Mouse (Mus musculus) heart, postnatal 0 days (tissue): ENCODE data around the gene Ift22. TPM values are rescaled to one million over a fixed set of nuclear protein-coding genes. Genes with fewer than 3 reads are reported as not detected.

Experiments used
- ATAC-seq: fragments of 200-750 bp; cut with Nextera tagmentation; 2 replicates; pipeline ENCODE4 v1.8.0; 2017; ENCODE audit warnings: low read depth, moderate number of reproducible peaks, moderate library complexity; ENCODE audit not compliant: insufficient read depth
- DNase-seq: peaks from one replicate; pipeline ENCODE4 v3.0.0-alpha.2; 2016; ENCODE audit warnings: low spot score
- H3K27ac ChIP-seq: fragments of 300-500 bp; sonication (generic); 2 replicates; pipeline ENCODE4 v1.5.1; 2014; ENCODE audit warnings: low read depth, mild to moderate bottlenecking
- H3K27me3 ChIP-seq: fragments of 300-500 bp; sonication (generic); 2 replicates; pipeline ENCODE4 v1.6.1; 2014; ENCODE audit warnings: low read length, mixed read lengths; ENCODE audit not compliant: control insufficient read depth, insufficient read depth
- H3K36me3 ChIP-seq: fragments of 300-500 bp; sonication (generic); replicated peaks from 2 replicates; pipeline ENCODE4 v1.6.1; 2014; ENCODE audit warnings: low read length, mixed read lengths; ENCODE audit not compliant: control insufficient read depth, insufficient read depth
- H3K4me1 ChIP-seq: fragments of 300-500 bp; sonication (generic); 2 replicates; pipeline ENCODE4 v1.6.1; 2014; ENCODE audit warnings: antibody characterized with exemption; ENCODE audit not compliant: control insufficient read depth, insufficient read depth
- H3K4me2 ChIP-seq: fragments of 300-500 bp; sonication (generic); 2 replicates; pipeline ENCODE4 v1.6.1; 2014; ENCODE audit warnings: low read depth, mild to moderate bottlenecking, low read length, moderate library complexity
- H3K4me3 ChIP-seq: fragments of 300-500 bp; sonication (generic); 2 replicates; pipeline ENCODE4 v1.5.1; 2014; ENCODE audit warnings: low read depth, low read length
- H3K9ac ChIP-seq: fragments of 300-500 bp; sonication (generic); replicated peaks from 2 replicates; pipeline ENCODE4 v1.6.1; 2014; ENCODE audit warnings: low read depth, low read length, mixed read lengths
- H3K9me3 ChIP-seq: fragments of 300-500 bp; sonication (generic); replicated peaks from 2 replicates; pipeline ENCODE4 v1.6.1; 2016; ENCODE audit warnings: low read length; ENCODE audit not compliant: control insufficient read depth
- CTCF ChIP-seq: IDR thresholded peaks from 2 replicates; pipeline ENCODE4 v1.5.1; 2016; ENCODE audit warnings: antibody characterized with exemption, control low read depth, low read depth
- EP300 ChIP-seq: IDR thresholded peaks from 2 replicates; pipeline ENCODE4 v1.6.1; 2016; ENCODE audit warnings: antibody characterized with exemption, low read depth
- WGBS: fragments of 180-500 bp; shearing (Covaris S2); extraction: QIAGEN DNeasy Blood & Tissue Kit; methylation state at CpG from one replicate; pipeline ENCODE4 v1.1.7; 2014; 5-methylcytosine and 5-hydroxymethylcytosine counted together
- polyA plus RNA-seq: library from polyadenylated mRNA; unstranded; fragments of >200 nt; fragmentation: Nextera tagmentation; extraction: Ambion mirVana; gene quantifications from 2 replicates; pipeline ENCODE4 v1.2.1, GENCODE M21; 2015
- total RNA-seq: library from RNA; depleted of rRNA; stranded (reverse); fragments of >200 nt; gene quantifications from 2 replicates; pipeline ENCODE4 v1.2.3, GENCODE M21; 2014; ENCODE audit warnings: low replicate concordance

Ift22 gene
- total and polyA plus RNA-seq, 2 experiments from 2014 or later, result 18.3 to 23.3 TPM

GRCm38 (mm10) chr5:136881380-136882009 is 26.5 kb upstream of the Ift22 start:
- H3K27ac ChIP-seq, result no peak overlapping the region
- no peaks in the 10 kb centered on the region for H3K9me3 ChIP-seq
- H3K9ac ChIP-seq, result no peak overlapping the region
- peaks cover 15% of the 10 kb centered on the region; the same call in 1 of the 2 replicates for H3K4me1 ChIP-seq
- peak; percentile 59 for DNase-seq
- peak overlapping the region; percentile 38 for H3K4me3 ChIP-seq
- H3K4me2 ChIP-seq, result peak overlapping the region; percentile 64
- peaks cover 53% of the 10 kb centered on the region for H3K27me3 ChIP-seq
- TF ChIP-seq CTCF, result peak; percentile 82
- no peak for TF ChIP-seq EP300
- H3K36me3 ChIP-seq, result no peaks in the 10 kb centered on the region
- WGBS, result 4% methylated on average over 38 of the region's 39 CpGs
- peak; percentile 56; the same call in 1 of the 2 replicates for ATAC-seq

- TF ChIP-seq EP300 (no peak), CTCF (no peak)
- Histone ChIP-seq H3K9ac (no peak overlapping the region), H3K27ac (no peak overlapping the region), H3K4me1 (peaks cover 15% of the 10 kb centered on the region; the same call in 1 of the 2 replicates), H3K36me3 (no peaks in the 10 kb centered on the region), H3K27me3 (peaks cover 53% of the 10 kb centered on the region), H3K4me3 (peak overlapping the region; percentile 38), H3K9me3 (no peaks in the 10 kb centered on the region), H3K4me2 (peak overlapping the region; percentile 64)
- DNase-seq (no peak), ATAC-seq (no peak)
- WGBS, result 3% methylated on average over 47 of the region's 47 CpGs
Observed at GRCm38 (mm10) chr5:136882055-136882787, 25.7 kb upstream of the Ift22 start.

GRCm38 (mm10) chr5:136882788-136883439 is 25.0 kb upstream of the Ift22 start, which contains the start of gene Col26a1:
Col26a1 (minus strand) TSS chr5:136883209.
- DNase-seq (no peak), ATAC-seq (0 out of 2 replicates have a peak, but pooled peaks have one; percentile 25)
- Histone ChIP-seq H3K4me1 (peaks cover 15% of the 10 kb centered on the region; the same call in 1 of the 2 replicates), H3K9me3 (no peaks in the 10 kb centered on the region), H3K4me2 (peak within 1 kb of the TSS; percentile 64), H3K27ac (no peak within 1 kb of the TSS), H3K27me3 (peaks cover 53% of the 10 kb centered on the region), H3K9ac (no peak within 1 kb of the TSS), H3K4me3 (peak within 1 kb of the TSS; percentile 38), H3K36me3 (no peaks in the 10 kb centered on the region)
- TF ChIP-seq EP300, result no peak
- TF ChIP-seq CTCF, result no peak
- WGBS, result 2% methylated on average over 41 of the region's 44 CpGs

DNA sequence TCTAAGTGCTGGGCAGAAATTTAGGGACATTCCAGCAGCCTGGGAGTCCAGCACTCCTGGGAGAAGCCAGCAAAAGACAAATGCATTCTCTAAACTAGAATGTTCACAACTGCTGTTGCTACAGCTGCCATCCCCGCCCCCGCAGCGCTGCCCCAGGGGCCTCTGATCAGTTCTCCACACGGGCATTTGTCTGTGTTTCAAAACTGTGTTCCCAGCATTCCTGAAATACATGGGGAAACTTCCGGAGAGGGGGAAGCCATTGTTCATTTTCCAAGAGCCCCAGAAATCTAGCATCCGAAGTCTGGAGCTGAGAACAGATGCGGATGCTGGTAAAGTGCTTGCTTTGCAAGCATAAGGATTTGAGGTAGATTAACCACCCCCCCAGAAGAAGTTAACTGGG is 21.0 kb upstream of the Ift22 start:
- WGBS, result 35% methylated on average over 7 of the region's 7 CpGs
- no peak for ATAC-seq
- Histone ChIP-seq H3K27ac (no peak overlapping the region), H3K4me3 (no peak overlapping the region), H3K4me2 (no peak overlapping the region), H3K9me3 (no peaks in the 10 kb centered on the region), H3K36me3 (no peaks in the 10 kb centered on the region), H3K9ac (no peak overlapping the region), H3K27me3 (peaks cover 39% of the 10 kb centered on the region), H3K4me1 (peaks cover 11% of the 10 kb centered on the region; the same call in 1 of the 2 replicates)
- TF ChIP-seq EP300 (no peak), CTCF (no peak)
- DNase-seq, result peak; percentile 17

DNA sequence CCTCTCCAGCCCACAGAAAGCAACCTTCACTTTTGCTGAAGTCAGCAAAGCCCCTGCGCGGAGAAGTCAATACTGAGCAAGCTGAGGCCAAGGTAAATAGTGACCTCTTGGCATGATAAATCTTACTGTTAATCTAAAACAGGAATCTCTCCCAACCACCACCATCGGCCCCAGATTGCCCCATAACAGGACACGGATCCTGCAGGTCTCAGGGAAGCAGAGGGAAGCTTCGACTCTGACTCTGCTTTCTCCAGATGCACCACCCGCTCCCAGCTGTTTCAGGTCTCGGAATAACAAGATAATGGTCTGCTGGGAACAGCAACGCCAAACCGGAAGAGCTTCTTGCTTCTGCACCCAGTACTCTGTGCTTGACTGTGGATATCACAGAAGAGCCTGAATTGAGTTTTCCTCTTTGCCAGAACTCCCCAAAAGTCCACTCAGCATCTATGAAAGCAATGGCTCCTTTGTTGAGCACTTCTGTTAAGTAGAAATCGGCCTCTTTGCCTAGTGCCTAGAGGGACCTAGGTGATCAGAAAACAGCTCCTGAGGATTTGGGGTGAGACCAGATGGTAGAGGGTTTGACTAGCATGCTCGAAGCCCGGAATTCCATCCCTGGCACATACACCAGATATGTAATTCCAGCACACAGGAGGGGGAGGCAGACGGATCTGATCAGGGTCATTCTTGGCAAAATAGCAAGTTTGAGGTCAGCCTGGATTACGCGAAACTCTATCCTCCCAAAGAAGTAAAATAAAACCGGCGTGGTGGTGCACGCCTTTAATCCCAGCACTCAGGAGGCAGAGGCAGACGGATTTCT is 19.2 kb upstream of the Ift22 start:
- Histone ChIP-seq H3K27me3 (peaks cover 21% of the 10 kb centered on the region), H3K36me3 (no peaks in the 10 kb centered on the region), H3K4me2 (peak overlapping the region; percentile 35), H3K27ac (peak overlapping the region; percentile 34; the same call in 1 of the 2 replicates), H3K4me1 (no peaks in the 10 kb centered on the region), H3K9ac (no peak overlapping the region), H3K9me3 (no peaks in the 10 kb centered on the region), H3K4me3 (no peak overlapping the region)
- 41% methylated on average over 19 of the region's 19 CpGs for WGBS
- TF ChIP-seq EP300, result no peak
- no peak for TF ChIP-seq CTCF
- ATAC-seq, result no peak
- peak; percentile 28 for DNase-seq
